In genomic region chr8:4433161-4433560, GRCm38 (mm10) we compare ENCODE assay signal across 26 mouse cellular contexts. TPM values are rescaled to one million over a fixed set of nuclear protein-coding genes. Genes with fewer than 3 reads are reported as not detected.
DNase-seq lines count a peak whose midpoint lies in the region; ATAC-seq lines count a peak whose summit lies in the region.
"Had no signal": no experiment of that assay in that cellular context is flagged by ENCODE, and none has a peak within 500 bp of the region (broad histone marks: within the 10 kb centered on the region; RNA-seq: fewer than 3 reads in every experiment).

No protein-coding gene starts in this region.

- DNase-seq in kidney, adult 11 months, result peak; percentile 15
- DNase-seq in kidney, adult 9 months, result peak; percentile 7
- no peak for DNase-seq in kidney, postnatal 4 days
- peak; percentile 52 for DNase-seq in NIH3T3 (ENCODE audit: low read depth)
- peak; percentile 14 for DNase-seq in embryonic facial prominence, embryonic 14.5 days (ENCODE audit: low spot score)
- no peak for DNase-seq in gastrocnemius, postnatal 25 days
- DNase-seq: adrenal gland, adult 8-10 months; adrenal gland, postnatal 14 days; adrenal gland, postnatal 36 days; B cell, adult 2 months; cerebellum, adult 11 months; cerebellum, adult 18-20 months; cerebellum, adult 8-10 months; cerebellum, adult 9-11 months; cerebellum, postnatal 14 days had no signal

- H3K4me3 ChIP-seq in kidney, embryonic 15.5 days (replicated peaks), result no peak overlapping the region
- no peak overlapping the region for H3K4me3 ChIP-seq in embryonic facial prominence, embryonic 14.5 days (ENCODE audit: low read depth, low read length)
- H3K4me3 ChIP-seq: embryonic facial prominence, embryonic 15.5 days; erythroblast, embryonic 14.5 days; forebrain, embryonic 10.5 days; forebrain, embryonic 12.5 days had no signal

- no peak overlapping the region for H3K4me2 ChIP-seq in kidney, embryonic 15.5 days
- H3K4me2 ChIP-seq in embryonic facial prominence, embryonic 14.5 days (ENCODE audit: low read depth, low read length), result no peak overlapping the region
- H3K4me2 ChIP-seq: embryonic facial prominence, embryonic 15.5 days; forebrain, embryonic 12.5 days had no signal

- ATAC-seq in kidney, embryonic 15.5 days (replicated peaks; ENCODE audit: low FRiP score), result no peak
- ATAC-seq in embryonic facial prominence, embryonic 14.5 days (ENCODE audit: low read depth), result no peak
- no peak for ATAC-seq in cerebellum, adult (ENCODE audit: insufficient number of reproducible peaks, low FRiP score, low TSS enrichment)
- ATAC-seq: CD4-positive, CD25-positive, alpha-beta regulatory T cell, adult 4 months; forebrain, embryonic 14.5 days; forebrain, embryonic 16.5 days had no signal

- H3K4me1 ChIP-seq in kidney, embryonic 15.5 days, result no peaks in the 10 kb centered on the region
- H3K4me1 ChIP-seq in embryonic facial prominence, embryonic 14.5 days (ENCODE audit: control insufficient read depth, insufficient read depth, low read length), result no peaks in the 10 kb centered on the region
- H3K4me1 ChIP-seq: embryonic facial prominence, embryonic 15.5 days had no signal

- H3K27me3 ChIP-seq in kidney, embryonic 15.5 days, result no peaks in the 10 kb centered on the region
- no peaks in the 10 kb centered on the region for H3K27me3 ChIP-seq in embryonic facial prominence, embryonic 14.5 days (replicated peaks; ENCODE audit: control insufficient read depth, insufficient read depth, low read length)
- H3K27me3 ChIP-seq: CH12.LX; embryonic facial prominence, embryonic 15.5 days; forebrain, embryonic 12.5 days had no signal

- no peaks in the 10 kb centered on the region for H3K36me3 ChIP-seq in kidney, embryonic 15.5 days
- H3K36me3 ChIP-seq in embryonic facial prominence, embryonic 14.5 days (ENCODE audit: control insufficient read depth, insufficient read depth, low read length), result no peaks in the 10 kb centered on the region
- H3K36me3 ChIP-seq: embryonic facial prominence, embryonic 15.5 days; forebrain, embryonic 10.5 days; forebrain, embryonic 12.5 days; G1E had no signal

- no peak overlapping the region for H3K9ac ChIP-seq in kidney, embryonic 15.5 days
- H3K9ac ChIP-seq in embryonic facial prominence, embryonic 14.5 days (ENCODE audit: low read depth, low read length), result no peak overlapping the region
- H3K9ac ChIP-seq: embryonic facial prominence, embryonic 15.5 days; forebrain, embryonic 12.5 days had no signal

- H3K27ac ChIP-seq in kidney, embryonic 15.5 days, result no peak overlapping the region
- H3K27ac ChIP-seq in embryonic facial prominence, embryonic 14.5 days (replicated peaks; ENCODE audit: low read depth, low read length), result no peak overlapping the region
- H3K27ac ChIP-seq: embryonic facial prominence, embryonic 15.5 days; forebrain, embryonic 10.5 days; forebrain, embryonic 12.5 days had no signal

- 84% methylated on average over 2 of the region's 2 CpGs for WGBS in kidney, embryonic 15.5 days
- WGBS in embryonic facial prominence, embryonic 14.5 days, result 77% methylated on average over 2 of the region's 2 CpGs

- 0 out of 2 replicates have a peak, but pooled peaks cover 3% of the 10 kb centered on the region for H3K9me3 ChIP-seq in kidney, embryonic 15.5 days (replicated peaks)
- H3K9me3 ChIP-seq in embryonic facial prominence, embryonic 14.5 days (ENCODE audit: control insufficient read depth, low read length), result no peaks in the 10 kb centered on the region
- H3K9me3 ChIP-seq: embryonic facial prominence, embryonic 15.5 days; forebrain, embryonic 12.5 days; G1E had no signal

RNA-seq across cellular contexts. Expression of gene Cers4, which starts 59.7 kb away (rescaled TPM):
- 15.5 and 17.1 TPM in 2 replicates for polyA plus RNA-seq in kidney, embryonic 15.5 days (2015; fragmentation: Nextera tagmentation; extraction: Ambion mirVana)
- 17.3 and 27.8 TPM in 2 replicates for polyA plus RNA-seq in embryonic facial prominence, embryonic 14.5 days (2014; fragmentation: Nextera tagmentation; extraction: Ambion mirVana)
- total RNA-seq in gastrocnemius, postnatal 25 days (2021), result 1 to 10 TPM; 4.5 to 5.1 TPM
- polyA plus RNA-seq: erythroblast, embryonic 14.5 days; G1E had no signal

Comparison
In these comparisons a context has a peak if more than half of its experiments do, and no peak if none do; other contexts are left out.
1. DNase-seq: peak in kidney, adult 11 months (single experiment), kidney, adult 9 months (single experiment), NIH3T3 (single experiment) and embryonic facial prominence, embryonic 14.5 days (single experiment); none in kidney, postnatal 4 days (0 of 2) and gastrocnemius, postnatal 25 days (single experiment).